In the genomic region with DNA sequence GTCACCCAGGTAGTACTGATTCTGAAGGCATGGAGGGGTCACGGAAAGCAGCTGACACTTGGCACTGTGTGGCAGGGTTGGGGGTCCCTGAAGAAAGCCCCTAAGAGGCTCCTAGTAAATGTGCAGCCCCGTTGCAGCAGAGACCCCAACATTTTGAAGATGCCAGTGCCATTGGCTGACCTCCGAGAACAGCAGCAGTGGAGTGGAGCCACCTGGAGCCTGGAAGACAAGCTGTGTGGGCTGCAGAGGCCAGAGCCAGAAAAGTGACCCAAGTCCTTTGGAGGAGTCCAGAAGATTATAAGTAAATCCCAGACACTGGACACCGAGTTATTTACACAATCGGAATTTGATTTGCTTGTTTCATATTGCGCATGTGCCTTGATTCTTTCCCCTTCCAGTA, we compare ENCODE assay signal across 21 mouse cellular contexts.
"Had no signal": no experiment of that assay in that cellular context is flagged by ENCODE, and none has a peak within 500 bp of the region (broad histone marks: within the 10 kb centered on the region; RNA-seq: fewer than 3 reads in every experiment).

No protein-coding gene starts in this region.

- H3K27ac ChIP-seq: kidney, embryonic 15.5 days; left cerebral cortex, adult 2 months; liver, embryonic 13.5 days; macrophage; midbrain, embryonic 12.5 days; midbrain, embryonic 15.5 days; neural tube, embryonic 12.5 days; neural tube, embryonic 15.5 days; stomach, postnatal 0 days had no signal

- H3K4me3 ChIP-seq: kidney, embryonic 15.5 days; left cerebral cortex, adult 2 months; liver, embryonic 13.5 days; midbrain, embryonic 12.5 days; midbrain, embryonic 15.5 days; neural tube, embryonic 12.5 days; neural tube, embryonic 15.5 days had no signal

- DNase-seq: kidney, adult 11 months; kidney, adult 8-10 months; kidney, postnatal 10 days; kidney, postnatal 36 days; layer of hippocampus, postnatal 36 days; liver, embryonic 13.5 days; lung, embryonic 14.5 days; right cerebral cortex, adult 18-20 months; right cerebral cortex, postnatal 14 days; right cerebral cortex, postnatal 4 days; thymus, adult 2 months; thymus, postnatal 14 days; thymus, postnatal 4 days had no signal

- H3K36me3 ChIP-seq: kidney, embryonic 15.5 days; liver, embryonic 13.5 days; midbrain, embryonic 12.5 days; midbrain, embryonic 15.5 days; neural tube, embryonic 12.5 days; neural tube, embryonic 15.5 days had no signal

- ATAC-seq: midbrain, embryonic 15.5 days had no signal

- H3K4me1 ChIP-seq: kidney, embryonic 15.5 days; liver, embryonic 13.5 days; midbrain, embryonic 12.5 days; midbrain, embryonic 15.5 days; neural tube, embryonic 12.5 days; neural tube, embryonic 15.5 days had no signal

- H3K4me2 ChIP-seq: kidney, embryonic 15.5 days; liver, embryonic 13.5 days; lung, embryonic 14.5 days; midbrain, embryonic 12.5 days; midbrain, embryonic 15.5 days; neural tube, embryonic 12.5 days; neural tube, embryonic 15.5 days had no signal

- H3K27me3 ChIP-seq: kidney, embryonic 15.5 days; liver, embryonic 13.5 days; midbrain, embryonic 12.5 days; midbrain, embryonic 15.5 days; neural tube, embryonic 12.5 days; neural tube, embryonic 15.5 days had no signal

- H3K9ac ChIP-seq: kidney, embryonic 15.5 days; liver, embryonic 13.5 days; lung, embryonic 14.5 days; midbrain, embryonic 12.5 days; midbrain, embryonic 15.5 days; neural tube, embryonic 12.5 days; neural tube, embryonic 15.5 days had no signal

- H3K9me3 ChIP-seq: kidney, embryonic 15.5 days; liver, embryonic 13.5 days; midbrain, embryonic 12.5 days; midbrain, embryonic 15.5 days; neural tube, embryonic 12.5 days; neural tube, embryonic 15.5 days had no signal
